Mouse (Mus musculus) forebrain, embryonic 14.5 days (tissue): ENCODE results near the gene Ifitm3. TPM values are rescaled to one million over a fixed set of nuclear protein-coding genes. Genes with fewer than 3 reads are reported as not detected.
"Not testable (repeated sequence)": the region's sequence is repeated elsewhere in the genome, so short reads cannot be mapped to it uniquely, and the experiment has no call there.

Experiments used
- ATAC-seq: fragments of 200-750 bp; cut with Nextera tagmentation; 2 replicates; pipeline ENCODE4 v1.8.0; 2017; ENCODE audit warnings: mild to moderate bottlenecking, moderate library complexity
- DNase-seq: peaks from one replicate; pipeline ENCODE4 v3.0.0-alpha.2; 2015; ENCODE audit warnings: low spot score
- H3K27ac ChIP-seq: fragments of 300-500 bp; sonication (generic); 2 replicates; pipeline ENCODE4 v1.5.1; 2014; ENCODE audit warnings: low read depth, mild to moderate bottlenecking, control low read depth, low read length, moderate library complexity
- H3K27me3 ChIP-seq: fragments of 300-500 bp; sonication (generic); replicated peaks from 2 replicates; pipeline ENCODE4 v1.6.1; 2014; ENCODE audit warnings: low read length, control low read depth, mixed read lengths; ENCODE audit not compliant: control insufficient read depth, insufficient read depth
- H3K36me3 ChIP-seq: fragments of 300-500 bp; sonication (generic); 2 replicates; pipeline ENCODE4 v1.6.1; 2014; ENCODE audit warnings: low read length, control low read depth; ENCODE audit not compliant: control insufficient read depth, insufficient read depth
- H3K4me1 ChIP-seq: fragments of 300-500 bp; sonication (generic); 2 replicates; pipeline ENCODE4 v1.6.1; 2014; ENCODE audit warnings: antibody characterized with exemption, low read length, control low read depth; ENCODE audit not compliant: control insufficient read depth, insufficient read depth
- H3K4me2 ChIP-seq: fragments of 300-500 bp; sonication (generic); 2 replicates; pipeline ENCODE4 v1.6.1; 2014; ENCODE audit warnings: mild to moderate bottlenecking, control low read depth, low read length
- H3K4me3 ChIP-seq: fragments of 300-500 bp; sonication (generic); 2 replicates; pipeline ENCODE4 v1.5.1; 2014; ENCODE audit warnings: low read depth, low read length, control low read depth
- H3K9ac ChIP-seq: fragments of 300-500 bp; sonication (generic); 2 replicates; pipeline ENCODE4 v1.6.1; 2014; ENCODE audit warnings: mild to moderate bottlenecking, low read length, control low read depth, moderate library complexity
- H3K9me3 ChIP-seq: fragments of 300-500 bp; sonication (generic); replicated peaks from 2 replicates; pipeline ENCODE4 v1.6.1; 2016; ENCODE audit warnings: low read length, control low read depth, mixed read lengths; ENCODE audit not compliant: control insufficient read depth
- WGBS: fragments of 180-500 bp; shearing (Covaris S2); extraction: QIAGEN DNeasy Blood & Tissue Kit; methylation state at CpG from one replicate; pipeline ENCODE4 v1.1.7; 2014; 5-methylcytosine and 5-hydroxymethylcytosine counted together
- polyA plus RNA-seq: library from polyadenylated mRNA; unstranded; fragments of >200 nt; fragmentation: Nextera tagmentation; extraction: Ambion mirVana; gene quantifications from 2 replicates; pipeline ENCODE4 v1.2.1, GENCODE M21; 2014

The Ifitm3 gene
- polyA plus RNA-seq, 1 experiment from 2014 or later, result 29.7 TPM

GRCm38 (mm10) chr7:140973396-140974165, 37.0 kb downstream of the Ifitm3 start:
- Histone ChIP-seq H3K4me1 (peaks cover 2% of the 10 kb centered on the region; the same call in 1 of the 2 replicates), H3K4me2 (no peak overlapping the region), H3K27ac (no peak overlapping the region), H3K27me3 (0 out of 2 replicates have a peak, but pooled peaks cover 6% of the 10 kb centered on the region), H3K4me3 (no peak overlapping the region), H3K36me3 (no peaks in the 10 kb centered on the region), H3K9me3 (no peaks in the 10 kb centered on the region), H3K9ac (no peak overlapping the region)
- ATAC-seq, result no peak
- no peak for DNase-seq
- WGBS, result 18% methylated on average over 14 of the region's 14 CpGs

DNA sequence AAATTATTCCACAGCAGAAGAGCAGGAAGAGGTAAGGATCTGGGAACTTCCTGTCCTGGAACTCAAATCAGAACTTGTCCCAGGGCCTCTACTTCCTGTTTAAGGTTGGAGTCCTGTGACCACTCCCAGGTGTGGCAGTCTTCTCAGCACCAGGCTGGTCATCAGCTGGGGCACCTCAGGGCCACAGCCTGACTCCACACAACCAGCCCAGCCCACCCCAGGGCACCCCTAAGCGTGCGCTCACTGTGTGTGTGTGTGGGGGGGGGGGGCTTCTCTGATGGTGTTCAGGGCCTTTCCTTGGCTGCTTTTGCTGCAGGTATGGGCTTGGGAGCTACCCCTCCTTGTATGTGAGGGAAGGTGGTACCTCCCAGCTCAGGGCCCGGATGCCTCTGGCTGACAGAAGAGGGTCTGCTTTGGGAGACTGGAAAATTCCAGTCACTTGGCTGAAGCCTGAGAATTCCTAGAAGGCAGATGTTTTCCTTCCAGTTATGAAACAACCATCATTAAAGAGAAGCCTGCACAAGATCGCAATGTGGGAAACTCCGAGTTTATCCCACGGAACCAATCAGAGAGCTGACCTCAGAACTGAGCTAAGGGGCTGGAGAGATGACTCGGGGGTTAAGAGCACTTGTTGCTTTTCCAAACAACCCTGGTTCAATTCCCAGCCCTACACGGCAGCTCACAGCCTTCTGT, 38.9 kb downstream of the Ifitm3 start:
- Histone ChIP-seq H3K4me1 (peaks cover 5% of the 10 kb centered on the region), H3K9me3 (no peaks in the 10 kb centered on the region), H3K36me3 (no peaks in the 10 kb centered on the region), H3K4me2 (no peak overlapping the region), H3K27ac (no peak overlapping the region), H3K27me3 (0 out of 2 replicates have a peak, but pooled peaks cover 6% of the 10 kb centered on the region), H3K4me3 (no peak overlapping the region), H3K9ac (no peak overlapping the region)
- DNase-seq (no peak), ATAC-seq (no peak)
- WGBS, result 88% methylated on average over 8 of the region's 8 CpGs

GRCm38 (mm10) chr7:140970931-140971330, 39.6 kb downstream of the Ifitm3 start:
- WGBS, result 58% methylated on average over 7 of the region's 7 CpGs
- DNase-seq, result no peak
- Histone ChIP-seq H3K9ac (no peak overlapping the region), H3K9me3 (no peaks in the 10 kb centered on the region), H3K27ac (no peak overlapping the region), H3K36me3 (no peaks in the 10 kb centered on the region), H3K4me1 (peaks cover 5% of the 10 kb centered on the region), H3K4me3 (no peak overlapping the region), H3K27me3 (0 out of 2 replicates have a peak, but pooled peaks cover 6% of the 10 kb centered on the region), H3K4me2 (no peak overlapping the region)
- no peak for ATAC-seq

DNA sequence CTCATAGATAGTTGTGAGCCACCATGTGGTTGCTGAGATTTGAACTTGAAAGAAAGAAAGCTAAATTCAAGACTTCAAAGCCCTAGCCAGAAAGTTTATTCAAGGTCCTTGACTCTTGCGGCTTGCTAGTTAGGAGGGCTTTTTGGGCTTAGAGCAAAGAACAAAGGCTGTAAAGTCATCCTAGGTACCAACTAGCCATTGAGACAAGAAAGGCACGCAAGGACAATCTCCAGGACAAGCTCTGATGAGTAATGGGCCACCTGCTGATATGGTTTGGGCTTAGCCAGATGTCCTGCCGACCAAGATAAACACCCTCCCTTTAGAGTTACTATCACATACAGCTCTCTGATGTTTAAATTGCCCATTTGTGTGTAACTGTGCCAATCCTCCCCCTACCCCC, 41.9 kb downstream of the Ifitm3 start:
- not testable (repeated sequence) for H3K9me3 ChIP-seq, ATAC-seq, H3K4me3 ChIP-seq, H3K9ac ChIP-seq, H3K4me2 ChIP-seq, DNase-seq, H3K27me3 ChIP-seq, H3K4me1 ChIP-seq, H3K27ac ChIP-seq, H3K36me3 ChIP-seq
- 14% methylated on average over 3 of the region's 3 CpGs for WGBS

DNA sequence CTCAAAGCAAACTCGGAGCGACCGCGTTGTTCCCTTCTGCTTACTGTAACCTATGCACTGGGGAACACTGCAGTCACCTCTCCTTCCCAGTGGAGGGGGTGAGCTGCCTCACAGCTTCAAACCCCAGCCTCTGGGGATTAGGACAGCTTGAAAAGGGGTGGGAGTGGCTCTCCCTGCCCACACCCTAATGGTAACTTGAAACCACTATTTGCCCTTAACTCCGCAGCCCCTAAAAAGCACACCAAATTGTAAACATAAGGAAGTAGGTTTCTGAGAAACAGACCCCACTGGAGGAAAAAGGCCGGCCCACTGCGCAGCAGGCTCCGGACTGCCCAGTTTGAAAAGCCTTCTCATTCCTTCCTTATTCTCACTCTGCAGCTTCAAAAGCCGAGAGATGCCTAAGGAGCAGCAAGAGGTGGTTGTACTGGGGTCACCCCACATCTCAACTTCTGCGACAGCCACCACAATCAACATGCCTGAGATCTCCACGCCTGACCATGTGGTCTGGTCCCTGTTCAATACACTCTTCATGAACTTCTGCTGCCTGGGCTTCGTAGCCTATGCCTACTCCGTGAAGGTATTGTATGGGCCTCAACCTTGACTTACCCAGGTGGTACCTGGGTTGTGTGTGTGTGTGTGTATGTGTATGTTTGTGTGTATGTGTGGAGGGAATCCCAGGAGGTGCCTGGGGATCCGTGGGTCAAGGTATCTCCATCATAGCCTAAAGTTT, 42.5 kb downstream of the Ifitm3 start:
- no peak overlapping the region for H3K27ac ChIP-seq
- no peak overlapping the region for H3K4me3 ChIP-seq
- no peaks in the 10 kb centered on the region for H3K36me3 ChIP-seq
- no peaks in the 10 kb centered on the region for H3K27me3 ChIP-seq
- 5% methylated on average over 14 of the region's 14 CpGs for WGBS
- ATAC-seq (no peak), DNase-seq (no peak)
- no peak overlapping the region for H3K4me2 ChIP-seq
- peaks cover 3% of the 10 kb centered on the region for H3K4me1 ChIP-seq
- H3K9me3 ChIP-seq, result no peaks in the 10 kb centered on the region
- H3K9ac ChIP-seq, result no peak overlapping the region

DNA sequence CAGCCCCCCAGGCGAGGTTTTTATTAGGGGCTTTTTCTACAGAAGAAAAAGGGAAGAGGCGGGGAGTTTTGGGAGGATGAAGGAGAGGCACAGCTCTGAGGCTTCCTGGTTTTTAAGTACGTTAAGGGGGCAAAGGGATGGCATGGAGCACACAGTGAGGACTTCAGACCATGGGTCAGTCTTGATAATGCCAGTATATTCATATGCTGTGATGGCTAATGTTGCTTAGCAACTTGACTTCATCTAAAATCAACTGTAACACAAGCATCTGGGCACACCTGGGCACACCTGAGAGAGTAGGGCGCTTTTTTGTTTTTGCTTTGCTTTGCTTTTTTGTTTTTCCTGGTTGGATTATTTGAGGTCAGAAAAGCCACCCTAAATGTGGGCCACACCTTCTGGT, 43.6 kb downstream of the Ifitm3 start, which contains the start of gene Ifitm1:
Ifitm1 (plus strand) TSS at position 301 of the 400 bp plus-strand sequence.
- no peak within 1 kb of the TSS for H3K4me2 ChIP-seq
- no peaks in the 10 kb centered on the region for H3K36me3 ChIP-seq
- no peak for ATAC-seq
- WGBS, result 87% methylated on average over 4 of the region's 4 CpGs
- no peak within 1 kb of the TSS for H3K9ac ChIP-seq
- no peaks in the 10 kb centered on the region for H3K9me3 ChIP-seq
- H3K27me3 ChIP-seq, result no peaks in the 10 kb centered on the region
- H3K27ac ChIP-seq, result no peak within 1 kb of the TSS
- peaks cover 3% of the 10 kb centered on the region for H3K4me1 ChIP-seq
- H3K4me3 ChIP-seq, result no peak within 1 kb of the TSS
- DNase-seq, result no peak

DNA sequence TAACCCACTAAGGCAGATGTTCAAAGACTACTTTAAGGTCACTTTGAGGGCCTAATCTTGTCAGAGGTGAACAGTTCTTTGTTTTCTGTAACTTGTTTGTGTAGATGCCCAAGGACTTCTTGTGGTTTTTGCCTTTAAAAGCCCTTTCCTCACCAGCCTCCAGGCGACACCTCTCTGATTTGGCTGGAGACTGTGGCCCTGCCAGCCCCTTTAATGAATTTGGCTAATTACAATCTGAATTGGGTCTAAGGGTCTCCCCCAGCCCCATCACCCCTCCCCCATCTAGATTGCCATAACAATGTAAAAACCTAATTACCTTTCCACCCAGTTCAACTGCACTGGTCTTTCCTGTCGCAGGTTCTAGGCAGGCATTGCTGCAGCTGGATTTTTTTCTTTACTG, 47.8 kb downstream of the Ifitm3 start:
- Histone ChIP-seq H3K4me1 (peaks cover 6% of the 10 kb centered on the region; the same call in 1 of the 2 replicates), H3K36me3 (no peaks in the 10 kb centered on the region), H3K27ac (no peak overlapping the region), H3K9me3 (no peaks in the 10 kb centered on the region), H3K4me3 (no peak overlapping the region), H3K27me3 (no peaks in the 10 kb centered on the region), H3K9ac (no peak overlapping the region), H3K4me2 (no peak overlapping the region)
- WGBS, result 21% methylated on average over 2 of the region's 2 CpGs
- ATAC-seq (no peak), DNase-seq (no peak)

DNA sequence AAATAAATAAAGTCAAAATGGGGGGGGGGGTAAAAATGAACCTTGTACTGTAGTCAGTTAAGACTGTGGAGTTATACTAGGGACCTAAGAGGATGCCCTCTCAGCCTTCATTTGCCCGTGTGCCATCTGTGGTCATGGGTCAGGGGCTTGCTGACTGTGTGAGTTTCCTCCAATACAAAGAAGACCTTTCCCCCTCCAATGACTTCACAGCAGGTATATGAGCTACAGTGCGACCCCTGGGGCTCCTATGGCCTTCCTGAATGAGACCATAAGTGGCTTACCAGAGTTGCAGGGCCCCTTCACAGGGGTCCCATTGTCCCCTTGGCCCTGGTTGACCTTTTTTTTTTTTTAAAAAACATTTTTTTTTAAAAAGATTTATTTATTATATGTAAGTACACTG, 49.2 kb downstream of the Ifitm3 start:
- Histone ChIP-seq H3K27ac (no peak overlapping the region), H3K36me3 (no peaks in the 10 kb centered on the region), H3K4me2 (no peak overlapping the region), H3K4me1 (peaks cover 5% of the 10 kb centered on the region; the same call in 1 of the 2 replicates), H3K27me3 (no peaks in the 10 kb centered on the region), H3K4me3 (no peak overlapping the region), H3K9ac (no peak overlapping the region), H3K9me3 (no peaks in the 10 kb centered on the region)
- ATAC-seq (no peak), DNase-seq (no peak)
- 44% methylated on average over 2 of the region's 2 CpGs for WGBS
